Mouse (Mus musculus) brain, embryonic 14.5 days (tissue): ENCODE data around the gene Arhgap45. TPM values are rescaled to one million over a fixed set of nuclear protein-coding genes. Genes with fewer than 3 reads are reported as not detected.
"Not testable (repeated sequence)": the region's sequence is repeated elsewhere in the genome, so short reads cannot be mapped to it uniquely, and the experiment has no call there.

Source experiments
- DNase-seq: peaks from one replicate; pipeline ENCODE4 v3.0.0-alpha.2; 2011; ENCODE audit warnings: low read depth
- CTCF ChIP-seq: fragments of 200-500 bp; IDR thresholded peaks from 2 replicates; pipeline ENCODE4 v1.5.1; 2012; ENCODE audit warnings: inconsistent platforms, mild to moderate bottlenecking, moderate library complexity, borderline replicate concordance; ENCODE audit not compliant: insufficient read depth, insufficient read length; ENCODE audit errors: extremely low read depth
- POLR2A ChIP-seq: fragments of 200-500 bp; IDR thresholded peaks from 2 replicates; pipeline ENCODE4 v1.6.1; 2012; ENCODE audit warnings: mild to moderate bottlenecking, inconsistent platforms, borderline replicate concordance; ENCODE audit not compliant: poor library complexity, insufficient read depth, insufficient read length, severe bottlenecking; ENCODE audit errors: extremely low read depth
- polyA plus RNA-seq: library from polyadenylated mRNA; depleted of rRNA; stranded (reverse); fragments of >200 nt; gene quantifications from 2 replicates; pipeline ENCODE4 v1.2.3, GENCODE M21; 2012

The Arhgap45 gene
- polyA plus RNA-seq, 1 experiment, result 3.4 TPM

DNA sequence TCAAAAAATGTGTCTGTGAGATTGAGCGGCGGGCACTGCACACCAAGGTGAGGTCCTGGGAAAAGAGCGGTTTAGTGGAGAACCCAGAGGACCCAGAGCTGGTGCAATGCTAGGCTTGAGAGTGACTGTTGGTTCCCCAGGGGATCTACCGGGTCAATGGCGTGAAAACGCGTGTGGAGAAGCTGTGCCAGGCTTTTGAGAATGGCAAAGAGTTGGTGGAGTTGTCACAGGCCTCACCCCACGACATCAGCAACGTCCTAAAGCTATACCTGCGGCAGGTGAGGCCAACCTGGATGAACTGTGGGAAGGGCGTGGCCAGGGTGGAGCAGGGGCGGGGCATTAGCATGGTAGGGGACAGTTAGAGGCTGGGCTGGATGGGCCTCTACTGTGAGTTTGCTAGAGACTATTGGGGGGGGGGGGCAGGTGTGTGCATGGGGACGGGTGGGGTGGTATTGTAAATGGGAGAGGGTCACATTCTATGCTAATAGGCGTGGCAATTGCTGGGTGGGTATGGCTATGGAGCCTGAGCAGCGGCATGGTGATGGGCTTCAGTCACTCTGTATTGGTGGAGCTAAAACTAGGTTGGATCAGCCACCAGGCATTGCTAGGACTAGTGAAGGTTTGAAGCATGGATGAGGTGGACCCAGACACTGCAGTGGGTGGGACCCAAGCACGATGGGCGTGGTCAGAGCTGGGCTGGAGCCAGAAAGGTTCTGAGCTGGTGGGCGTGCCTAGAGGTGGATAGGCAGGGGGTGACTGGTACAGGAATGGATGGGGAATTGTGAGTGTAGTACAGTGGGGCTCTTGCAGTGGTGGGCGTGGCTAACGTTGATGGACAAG is 11.4 kb downstream of the Arhgap45 start:
- no peak for TF ChIP-seq CTCF
- TF ChIP-seq POLR2A, result no peak
- DNase-seq, result no peak

DNA sequence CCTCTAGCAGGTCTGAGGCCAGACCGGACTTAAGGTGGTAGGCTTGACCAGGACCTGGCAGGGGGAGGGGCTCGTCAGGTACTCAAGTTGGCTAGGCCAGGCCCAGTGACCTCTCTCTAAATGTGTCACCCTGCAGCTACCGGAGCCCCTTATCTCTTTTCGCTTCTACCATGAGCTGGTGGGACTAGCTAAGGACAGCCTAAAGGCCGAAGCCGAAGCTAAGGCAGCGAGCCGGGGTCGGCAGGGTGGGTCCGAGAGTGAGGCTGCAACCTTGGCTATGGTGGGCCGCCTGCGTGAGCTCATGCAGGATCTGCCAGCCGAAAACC is 12.0 kb downstream of the Arhgap45 start:
- DNase-seq, result no peak
- no peak for TF ChIP-seq CTCF
- TF ChIP-seq POLR2A, result no peak

DNA sequence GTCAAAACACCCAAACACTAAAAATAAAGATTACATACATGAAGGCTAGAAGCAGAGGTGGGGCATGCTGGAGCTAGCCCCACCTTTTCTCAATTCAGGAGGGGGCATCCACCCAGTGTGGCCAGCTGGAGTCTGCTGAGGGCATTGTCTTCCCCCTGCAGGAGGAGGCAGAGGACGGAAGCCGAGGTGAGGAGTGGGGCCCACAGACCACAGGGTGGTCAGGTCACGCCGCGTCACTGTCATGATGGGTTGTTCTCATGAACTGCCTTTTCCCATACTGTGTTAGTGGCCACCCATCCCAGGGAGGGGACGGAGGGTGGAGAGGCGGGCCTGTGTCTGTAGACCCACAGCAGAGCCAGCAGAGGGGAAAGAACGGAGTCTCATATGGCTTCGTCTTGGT is 13.7 kb downstream of the Arhgap45 start:
- DNase-seq, result no peak
- TF ChIP-seq POLR2A (no peak), CTCF (no peak)

DNA sequence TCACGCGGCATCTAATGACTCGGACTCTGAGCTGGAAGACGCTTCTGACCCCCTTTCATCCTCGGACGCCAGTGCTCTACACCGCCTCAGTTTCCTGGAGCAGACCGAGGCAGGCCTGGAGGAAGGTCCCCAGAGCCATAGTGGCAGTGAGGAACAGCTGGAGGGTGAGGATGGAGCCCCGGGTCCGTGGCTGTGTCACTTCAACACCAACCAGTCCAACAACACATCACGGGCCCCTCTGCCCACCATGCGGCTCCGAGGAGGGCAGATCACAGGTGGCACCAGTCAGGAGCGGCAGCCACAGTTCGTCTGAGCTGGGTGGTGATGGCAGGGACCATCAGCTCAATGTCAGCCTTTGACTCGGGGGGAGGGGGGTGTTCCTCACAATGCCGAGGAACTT is 14.3 kb downstream of the Arhgap45 start:
- no peak for DNase-seq

DNA sequence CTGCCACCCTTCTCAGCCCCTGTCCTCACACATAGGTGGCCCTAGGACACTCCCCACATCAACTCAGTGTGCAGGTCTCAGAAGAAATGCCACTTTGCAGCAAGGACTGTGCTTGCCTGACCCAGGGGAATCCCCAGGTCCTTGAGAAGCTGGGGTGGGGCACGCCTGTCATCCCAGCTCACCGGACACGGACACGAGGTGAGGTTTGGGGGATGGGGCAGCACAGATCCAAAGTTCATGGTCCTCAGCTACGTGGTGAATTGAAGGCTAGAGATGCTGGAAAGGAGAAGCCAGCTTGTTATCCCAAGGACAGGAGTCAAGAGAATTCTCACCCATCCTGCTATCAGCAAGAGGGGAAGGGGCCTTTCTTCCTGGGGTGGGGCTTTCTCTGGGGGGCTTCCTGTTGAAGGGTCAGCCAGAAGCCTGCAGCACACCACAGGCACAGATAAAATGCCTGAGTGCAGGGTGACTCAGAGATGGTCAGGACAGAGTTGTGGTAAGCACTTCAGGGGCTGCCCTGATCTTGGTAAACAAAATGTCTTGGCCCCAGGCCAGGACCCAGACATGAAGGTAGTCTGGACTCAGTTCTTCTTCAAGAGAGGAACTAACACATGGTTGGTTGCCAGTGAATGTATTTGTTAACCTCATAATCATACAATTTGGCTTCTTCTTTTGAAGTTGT is 16.5 kb downstream of the Arhgap45 start:
- no peak for DNase-seq
- TF ChIP-seq POLR2A (no peak), CTCF (no peak)

More for the DNA sequence above, 14.3 kb downstream of the Arhgap45 start:
- TF ChIP-seq POLR2A, result no peak
- no peak for TF ChIP-seq CTCF

DNA sequence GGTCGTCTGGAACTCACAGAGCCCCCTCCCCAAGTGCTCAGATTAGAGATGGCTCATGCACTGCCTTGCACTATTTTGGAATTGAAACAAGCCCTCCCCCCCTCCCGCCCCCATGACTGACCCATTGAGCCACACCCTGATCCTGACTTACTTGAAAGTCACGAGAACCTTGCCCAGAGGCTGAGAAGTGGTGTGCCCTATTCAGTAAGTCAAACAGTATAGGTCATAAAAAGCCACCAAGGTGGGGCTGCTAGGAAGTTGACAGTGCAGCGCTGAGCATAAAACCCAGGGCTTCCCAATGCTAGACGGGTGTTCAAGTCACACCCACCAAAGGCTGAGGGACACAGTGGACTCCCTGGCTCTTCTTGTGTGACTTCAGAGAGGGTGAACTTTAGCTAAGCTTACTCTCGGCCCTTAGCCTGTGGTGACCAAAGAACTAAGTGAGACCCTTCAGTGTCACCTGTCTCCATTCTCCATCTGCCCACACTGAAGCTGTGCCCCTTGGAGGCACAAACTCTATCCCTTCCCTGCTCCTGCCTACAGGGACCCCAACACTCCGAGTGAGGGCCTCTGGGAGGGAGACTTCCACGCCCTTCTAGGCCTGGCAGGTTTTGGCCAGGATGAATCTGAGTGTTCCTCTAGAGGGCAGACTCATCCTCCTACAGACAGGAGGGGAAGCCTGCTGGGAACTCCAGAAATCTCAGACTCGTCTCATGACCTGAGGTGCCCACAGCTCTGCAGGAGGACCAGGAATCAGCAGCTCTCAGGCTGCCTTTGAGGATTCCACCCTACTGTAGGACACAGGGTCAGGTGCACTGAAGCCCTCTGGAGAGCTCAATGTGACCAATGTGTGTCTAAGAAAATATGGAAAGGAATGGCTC is 17.3 kb downstream of the Arhgap45 start:
- DNase-seq, result peak; percentile 40

DNA sequence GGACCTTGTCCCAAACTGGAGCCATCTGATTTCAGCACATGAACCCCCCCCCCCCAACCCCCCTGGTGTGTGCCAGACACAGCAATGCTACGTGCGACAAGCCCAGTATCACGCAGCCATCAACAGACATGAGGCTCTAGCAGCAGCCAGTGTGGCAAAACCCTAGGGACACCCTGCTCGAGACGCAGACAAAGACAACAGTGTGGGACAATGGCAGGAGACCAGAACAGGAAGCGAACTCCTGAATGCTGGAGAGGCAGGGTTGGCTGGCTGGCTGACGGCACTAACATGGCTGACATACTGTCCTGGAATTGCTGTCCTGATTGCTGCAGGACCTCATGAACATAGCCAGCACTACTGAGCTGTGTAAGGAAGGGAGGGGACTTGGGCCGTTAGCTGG is 18.7 kb downstream of the Arhgap45 start:
- no peak for DNase-seq
- TF ChIP-seq POLR2A, result no peak
- TF ChIP-seq CTCF, result no peak

More for the DNA sequence above, 17.3 kb downstream of the Arhgap45 start:
- TF ChIP-seq POLR2A (no peak), CTCF (peak; percentile 35; the same call in 1 of the 2 replicates)

DNA sequence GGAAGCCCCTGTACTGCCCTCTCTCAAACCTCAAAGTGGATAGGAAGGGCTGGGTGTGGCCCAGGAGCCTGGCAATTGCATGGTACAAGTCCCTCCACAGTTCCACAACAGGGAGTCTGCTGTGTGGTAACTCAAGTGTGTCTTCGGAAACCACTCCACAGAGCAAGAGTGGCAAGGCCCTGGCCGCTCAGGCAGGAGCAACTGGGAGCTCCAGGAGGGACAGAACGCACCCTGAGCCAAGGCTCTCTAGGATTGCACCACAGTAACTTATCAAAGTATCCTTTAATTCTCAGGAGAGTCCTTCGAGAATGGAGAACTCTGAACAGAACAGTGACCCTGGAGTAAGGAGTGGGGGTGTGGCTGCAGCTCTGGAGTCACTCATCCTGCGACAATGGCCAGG is 19.2 kb downstream of the Arhgap45 start:
- TF ChIP-seq POLR2A (no peak), CTCF (no peak)
- no peak for DNase-seq

DNA sequence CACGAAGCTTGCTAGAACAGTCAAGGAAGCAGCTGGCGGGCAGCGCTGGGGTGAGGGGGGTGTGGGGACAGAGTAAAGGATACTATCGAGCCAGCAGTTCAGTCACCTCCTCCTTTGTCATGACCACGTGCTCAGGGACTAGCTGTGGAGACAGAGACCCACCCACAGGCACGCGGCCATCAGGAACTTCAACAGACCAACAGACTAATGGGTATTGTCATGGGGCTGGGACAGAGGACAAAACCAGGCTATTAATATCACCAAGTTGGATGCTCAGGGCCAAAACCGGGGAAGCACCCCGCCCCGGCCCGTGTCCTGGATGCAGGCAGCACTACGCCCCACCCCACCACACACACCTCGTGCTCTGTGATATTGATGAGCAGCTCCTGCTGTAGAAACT is 20.4 kb downstream of the Arhgap45 start:
- no peak for TF ChIP-seq POLR2A
- TF ChIP-seq CTCF, result no peak
- no peak for DNase-seq

DNA sequence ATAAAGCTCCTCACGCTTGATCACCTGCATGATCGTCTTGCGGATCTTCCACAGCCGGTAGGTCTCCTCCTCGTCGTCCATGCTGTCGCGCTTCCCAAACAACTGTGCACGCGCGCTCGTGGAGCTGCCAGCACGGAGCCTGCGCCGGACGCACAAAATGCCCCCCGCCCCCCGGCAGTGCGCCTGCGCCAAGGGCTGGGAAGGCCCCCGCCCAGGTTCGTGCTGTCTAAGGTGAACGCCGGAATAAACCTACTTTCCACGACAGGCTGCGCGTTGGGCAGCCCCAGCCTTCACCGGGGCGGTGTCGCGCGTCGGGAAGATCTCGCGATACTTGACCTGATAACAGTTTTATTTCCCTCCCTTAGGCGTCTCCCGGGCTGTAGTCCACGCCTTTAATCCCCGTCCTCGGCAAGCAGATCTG is 23.1 kb downstream of the Arhgap45 start, which contains the start of gene Polr2e:
Gene Polr2e (minus strand): TSS at position 237 of the 421 bp plus-strand sequence.
- DNase-seq, result peak; percentile 99
- TF ChIP-seq CTCF, result no peak
- peak; percentile 50; the same call in 1 of the 2 replicates for TF ChIP-seq POLR2A

DNA sequence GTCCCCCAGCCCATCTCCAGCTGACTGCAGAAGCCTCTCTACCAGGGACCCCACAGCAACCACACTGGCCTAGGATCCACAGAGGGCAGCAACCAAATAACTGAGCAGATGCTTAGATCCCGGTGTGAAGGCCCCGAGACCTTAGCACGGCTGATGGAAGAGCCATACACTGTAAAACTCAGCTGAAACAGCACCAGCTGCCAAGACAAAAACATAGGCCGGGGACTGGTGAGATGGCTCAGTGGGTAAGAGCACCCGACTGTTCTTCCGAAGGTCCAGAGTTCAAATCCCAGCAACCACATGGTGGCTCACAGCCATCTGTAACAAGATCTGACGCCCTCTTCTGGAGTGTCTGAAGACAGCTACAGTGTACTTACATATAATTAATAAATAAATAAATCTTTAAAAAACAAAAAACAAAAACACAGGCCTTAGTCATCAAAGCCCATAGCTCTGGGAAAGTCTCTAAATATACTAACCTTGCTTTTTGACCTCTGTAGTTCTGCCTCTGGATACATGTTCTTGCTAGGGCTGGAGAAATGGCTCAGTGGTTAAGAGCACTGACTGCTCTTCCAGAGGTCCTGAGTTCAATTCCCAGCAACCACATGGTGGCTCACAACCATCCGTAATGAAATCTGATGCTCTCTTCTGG is 25.1 kb downstream of the Arhgap45 start:
- DNase-seq, result not testable (repeated sequence)
